Mouse (Mus musculus) testis, adult 2 months (tissue): ENCODE results near the gene Prdm1.

Experiments used
- CTCF ChIP-seq: fragments of 200-500 bp; IDR thresholded peaks from 2 replicates; pipeline ENCODE4 v1.5.1; 2012; ENCODE audit warnings: low read depth, mild to moderate bottlenecking, inconsistent platforms, low read length, moderate library complexity; ENCODE audit not compliant: control insufficient read depth, insufficient read depth, insufficient replicate concordance
- POLR2A ChIP-seq: fragments of 200-500 bp; IDR thresholded peaks from 2 replicates; pipeline ENCODE4 v1.6.1; 2012; ENCODE audit warnings: low read depth, mild to moderate bottlenecking, inconsistent platforms, low read length, moderate library complexity; ENCODE audit not compliant: control insufficient read depth

DNA sequence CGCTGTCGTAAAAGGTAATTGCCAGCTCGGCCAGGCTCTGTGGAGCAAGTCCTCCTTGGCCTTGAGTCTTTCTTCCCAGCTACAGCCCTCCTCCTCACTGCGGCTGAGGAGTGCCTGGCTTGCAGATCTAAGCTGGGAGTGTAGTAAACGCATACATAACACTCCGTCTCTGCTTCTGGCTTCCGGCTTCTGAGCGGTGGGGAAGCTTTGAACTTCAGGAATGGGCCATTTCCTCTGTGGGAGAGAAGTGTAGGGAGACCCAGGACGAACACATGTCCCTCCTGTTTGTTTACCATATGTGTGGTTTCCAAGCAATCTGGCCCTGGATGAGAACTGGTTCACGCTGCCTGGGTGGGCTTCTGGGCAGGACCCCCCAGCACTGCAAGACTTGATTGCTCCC is 119.2 kb downstream of the Prdm1 start:
- TF ChIP-seq CTCF (no peak), POLR2A (no peak)
